Mouse (Mus musculus): ENCODE results near the gene Cspg5. TPM values are rescaled to one million over a fixed set of nuclear protein-coding genes. Genes with fewer than 3 reads are reported as not detected.

Gene Cspg5
- polyA plus RNA-seq, 1 experiment from 2014 or later = 115 TPM

- ATAC-seq = peak; percentile 78
These were observed 53.5 kb downstream of the Cspg5 start for GRCm38 (mm10) chr9:110296867-110297627.

GRCm38 (mm10) chr9:110304516-110304915, 60.9 kb downstream of the Cspg5 start:
- 2% methylated on average over 4 of the region's 4 CpGs for WGBS
- Histone ChIP-seq H3K27ac (ENCODE audit: low read length) (peak overlapping the region; percentile 94), H3K27me3 (replicated peaks; ENCODE audit: control insufficient read depth, insufficient read depth, low read length) (no peaks in the 10 kb centered on the region), H3K36me3 (ENCODE audit: control insufficient read depth, insufficient read depth) (no peaks in the 10 kb centered on the region), H3K4me2 (ENCODE audit: low read length) (peak overlapping the region; percentile 77), H3K4me1 (replicated peaks; ENCODE audit: control insufficient read depth, insufficient read depth, low read length) (peaks cover 12% of the 10 kb centered on the region), H3K4me3 (replicated peaks; ENCODE audit: low read length) (peak overlapping the region; percentile 68), H3K9ac (replicated peaks; ENCODE audit: low read depth, low read length) (peak overlapping the region; percentile 80), H3K9me3 (ENCODE audit: control insufficient read depth, low read length) (no peaks in the 10 kb centered on the region)
- no peak for ATAC-seq

More at GRCm38 (mm10) chr9:110296867-110297627, 53.5 kb downstream of the Cspg5 start:
- Histone ChIP-seq H3K4me3 (replicated peaks; ENCODE audit: low read length) (no peak overlapping the region), H3K9me3 (ENCODE audit: control insufficient read depth, low read length) (no peaks in the 10 kb centered on the region), H3K9ac (replicated peaks; ENCODE audit: low read depth, low read length) (no peak overlapping the region), H3K27ac (ENCODE audit: low read length) (no peak overlapping the region), H3K4me2 (ENCODE audit: low read length) (no peak overlapping the region), H3K36me3 (ENCODE audit: control insufficient read depth, insufficient read depth) (no peaks in the 10 kb centered on the region), H3K27me3 (replicated peaks; ENCODE audit: control insufficient read depth, insufficient read depth, low read length) (no peaks in the 10 kb centered on the region), H3K4me1 (replicated peaks; ENCODE audit: control insufficient read depth, insufficient read depth, low read length) (no peaks in the 10 kb centered on the region; the same call in 1 of the 2 replicates)
- 4% methylated on average over 5 of the region's 5 CpGs for whole genome bisulfite sequencing

GRCm38 (mm10) chr9:110304969-110305651, 61.5 kb downstream of the Cspg5 start, which contains the start of gene Elp6:
Elp6 (plus strand) TSS chr9:110305173.
- peak within 1 kb of the TSS; percentile 94 for H3K27ac ChIP-seq (ENCODE audit: low read length)
- H3K9me3 ChIP-seq (ENCODE audit: control insufficient read depth, low read length) = no peaks in the 10 kb centered on the region
- peaks cover 12% of the 10 kb centered on the region for H3K4me1 ChIP-seq (replicated peaks; ENCODE audit: control insufficient read depth, insufficient read depth, low read length)
- no peaks in the 10 kb centered on the region for H3K36me3 ChIP-seq (ENCODE audit: control insufficient read depth, insufficient read depth)
- peak within 1 kb of the TSS; percentile 77 for H3K4me2 ChIP-seq (ENCODE audit: low read length)
- peak; percentile 99 for ATAC-seq
- H3K9ac ChIP-seq (replicated peaks; ENCODE audit: low read depth, low read length) = peak within 1 kb of the TSS; percentile 80
- WGBS = under 1% methylated on average over 46 of the region's 46 CpGs
- peak within 1 kb of the TSS; percentile 68 for H3K4me3 ChIP-seq (replicated peaks; ENCODE audit: low read length)
- no peaks in the 10 kb centered on the region for H3K27me3 ChIP-seq (replicated peaks; ENCODE audit: control insufficient read depth, insufficient read depth, low read length)

GRCm38 (mm10) chr9:110306371-110306770, 62.8 kb downstream of the Cspg5 start:
- Histone ChIP-seq H3K4me1 (replicated peaks; ENCODE audit: control insufficient read depth, insufficient read depth, low read length) (peaks cover 12% of the 10 kb centered on the region), H3K27ac (ENCODE audit: low read length) (no peak overlapping the region), H3K4me3 (replicated peaks; ENCODE audit: low read length) (no peak overlapping the region), H3K9ac (replicated peaks; ENCODE audit: low read depth, low read length) (no peak overlapping the region), H3K36me3 (ENCODE audit: control insufficient read depth, insufficient read depth) (peaks cover 5% of the 10 kb centered on the region; the same call in 1 of the 2 replicates), H3K9me3 (ENCODE audit: control insufficient read depth, low read length) (no peaks in the 10 kb centered on the region), H3K27me3 (replicated peaks; ENCODE audit: control insufficient read depth, insufficient read depth, low read length) (no peaks in the 10 kb centered on the region), H3K4me2 (ENCODE audit: low read length) (peak overlapping the region; percentile 77)
- ATAC-seq = no peak
- 93% methylated on average over 5 of the region's 5 CpGs for WGBS

Small RNA genes lying within 50 kb of the gene (microRNA-seq; reads per million reads assigned to microRNA genes)
- gene Mir6236 = 53.0 reads per million, percentile 45 among the genes with 10 or more reads in this experiment

Other genes starting within 250 kb of the Cspg5 start
- gene Smarcc1, start 126.1 kb upstream of the Cspg5 start, polyA plus RNA-seq (2015; fragmentation: Nextera tagmentation; extraction: Ambion mirVana) = 134 and 143 TPM in 2 replicates
- 221 and 253 TPM in 2 replicates for gene Dhx30, start 126.0 kb upstream of the Cspg5 start, polyA plus RNA-seq (2015; fragmentation: Nextera tagmentation; extraction: Ambion mirVana)
- 34.3 and 36.8 TPM in 2 replicates for gene Elp6, start 61.4 kb downstream of the Cspg5 start, polyA plus RNA-seq (2015; fragmentation: Nextera tagmentation; extraction: Ambion mirVana)
- 51.1 and 51.4 TPM in 2 replicates for gene Scap, start 89.5 kb downstream of the Cspg5 start, polyA plus RNA-seq (2015; fragmentation: Nextera tagmentation; extraction: Ambion mirVana)
- 21.3 and 27.2 TPM in 2 replicates for gene Ptpn23, start 164.4 kb downstream of the Cspg5 start, polyA plus RNA-seq (2015; fragmentation: Nextera tagmentation; extraction: Ambion mirVana)
- gene Ngp, start 176.0 kb downstream of the Cspg5 start, polyA plus RNA-seq (2015; fragmentation: Nextera tagmentation; extraction: Ambion mirVana) = 0.51 and 1.2 TPM in 2 replicates
- gene Klhl18, start 232.9 kb downstream of the Cspg5 start, polyA plus RNA-seq (2015; fragmentation: Nextera tagmentation; extraction: Ambion mirVana) = 15.2 and 19.3 TPM in 2 replicates
- gene Kif9, start 233.2 kb downstream of the Cspg5 start, polyA plus RNA-seq (2015; fragmentation: Nextera tagmentation; extraction: Ambion mirVana) = 3.0 TPM in 2 replicates

Measured in forebrain, embryonic 16.5 days (tissue).